Mouse (Mus musculus): ENCODE data around the gene Tanc1.

The Tanc1 gene

DNA sequence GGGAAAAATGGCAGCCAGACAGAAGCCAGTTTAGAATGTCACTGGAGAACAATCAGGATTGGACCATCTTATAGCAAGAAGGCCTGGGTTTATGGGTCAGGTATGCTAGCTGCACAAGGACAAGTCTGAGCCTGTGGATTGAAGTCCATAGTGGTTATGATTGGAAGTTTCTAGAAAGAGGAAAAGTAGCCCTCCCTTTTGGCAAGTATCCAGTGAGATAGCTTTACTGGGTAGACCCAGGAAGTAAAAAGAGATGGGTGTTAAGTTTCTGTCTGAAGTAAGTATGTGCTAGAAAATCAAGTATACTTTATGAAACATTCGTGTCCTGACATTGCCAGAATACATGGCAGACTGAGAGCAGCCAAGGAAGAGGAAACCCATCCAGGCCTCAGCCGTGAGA lies 103.2 kb downstream of the Tanc1 start:
- in situ Hi-C loops (cut with MboI, MseI), result loop anchor here (10.0 kb wide), 1 partner anchor 1290 kb away; no protein-coding TSS in a partner anchor

DNA sequence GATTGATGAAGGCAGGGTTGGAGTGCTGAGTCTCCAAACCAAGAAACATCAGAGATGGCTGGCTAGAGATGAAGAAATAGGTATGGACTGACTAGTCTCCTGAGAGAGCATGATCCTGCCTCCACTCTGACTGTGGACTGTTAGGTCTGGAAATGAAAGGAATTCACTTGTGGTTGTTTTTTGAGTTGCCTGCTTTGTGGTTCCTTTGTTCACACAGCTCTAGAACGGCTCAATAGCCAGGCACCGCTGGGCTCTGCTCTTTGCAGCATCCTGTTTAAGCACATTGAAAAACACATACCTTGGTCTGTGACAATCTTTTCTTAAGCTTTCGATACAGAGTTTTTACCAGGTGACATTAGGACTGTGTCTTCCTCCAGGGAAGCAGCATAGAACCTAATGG lies 104.6 kb downstream of the Tanc1 start:
- in situ Hi-C loops (cut with MboI, MseI), result loop anchor here (10.0 kb wide), 1 partner anchor 1288 kb away; no protein-coding TSS in a partner anchor

DNA sequence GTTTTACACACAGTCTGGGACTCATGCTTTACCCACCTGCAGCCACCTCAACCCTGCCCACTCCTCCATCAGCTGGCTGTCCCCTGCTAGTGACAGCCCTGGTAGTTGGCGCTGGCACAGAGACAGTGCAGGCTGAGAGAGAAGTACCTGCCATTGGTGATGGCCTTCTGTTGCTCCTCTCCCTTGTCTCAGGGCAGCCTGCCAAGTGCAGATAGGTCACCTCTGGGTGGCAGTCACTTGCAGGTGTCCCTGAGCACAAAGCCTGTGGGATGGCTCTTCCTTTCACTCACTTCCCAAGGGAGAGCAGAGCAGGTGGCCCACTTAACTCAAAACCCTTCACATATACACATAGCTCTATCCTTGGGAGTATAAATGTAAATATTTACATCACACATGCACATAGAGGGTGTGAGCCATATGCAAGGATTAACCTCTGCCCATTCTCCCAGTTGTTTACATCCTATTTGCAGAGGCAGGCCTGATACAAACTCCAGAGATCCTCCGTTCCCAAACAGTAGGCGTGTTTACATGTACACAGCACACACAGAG lies 106.0 kb downstream of the Tanc1 start:
- in situ Hi-C loops (cut with MboI, MseI), result loop anchor here (10.0 kb wide), 1 partner anchor 1287 kb away; no protein-coding TSS in a partner anchor

DNA sequence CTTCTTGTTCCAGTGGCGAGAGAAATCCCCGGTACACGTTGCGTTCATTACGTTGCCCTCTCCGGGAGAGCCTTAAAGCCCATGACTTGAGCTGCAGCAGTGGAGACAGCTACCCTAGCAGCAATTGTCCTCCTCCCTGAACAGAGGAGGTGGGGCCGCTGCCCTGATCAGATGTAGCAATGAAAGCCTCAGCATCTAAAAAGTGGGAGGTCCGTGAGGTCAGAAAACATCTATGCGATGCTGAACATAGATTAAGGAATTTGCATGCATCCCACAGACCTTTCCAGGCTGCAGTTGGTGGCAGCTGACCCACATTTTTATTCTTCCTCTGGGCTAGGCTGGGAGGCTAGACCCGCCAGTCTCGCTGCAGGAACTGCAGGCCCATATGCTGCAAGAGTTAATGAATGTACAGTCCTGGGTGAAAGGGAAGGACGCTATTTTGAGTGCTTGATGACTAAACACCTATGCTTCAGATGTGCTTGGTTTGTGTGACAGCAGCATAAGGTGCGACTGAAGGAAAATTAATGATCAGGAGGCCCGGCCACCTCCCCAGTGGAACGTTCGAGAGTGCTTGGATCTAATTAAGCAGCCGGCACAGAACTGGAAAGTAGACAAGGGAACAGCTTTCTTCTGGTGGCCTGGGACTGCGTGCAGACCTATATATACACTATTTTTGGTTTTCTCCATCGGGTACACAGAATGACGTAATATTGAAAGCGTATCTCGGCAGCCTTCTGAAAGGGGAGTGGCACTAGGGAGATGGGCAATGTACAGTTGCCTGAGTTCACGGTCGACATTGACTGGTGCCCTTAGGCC lies 107.0 kb downstream of the Tanc1 start:
- in situ Hi-C loops (cut with MboI, MseI), result loop anchor here (10.0 kb wide), 1 partner anchor 1286 kb away; no protein-coding TSS in a partner anchor

DNA sequence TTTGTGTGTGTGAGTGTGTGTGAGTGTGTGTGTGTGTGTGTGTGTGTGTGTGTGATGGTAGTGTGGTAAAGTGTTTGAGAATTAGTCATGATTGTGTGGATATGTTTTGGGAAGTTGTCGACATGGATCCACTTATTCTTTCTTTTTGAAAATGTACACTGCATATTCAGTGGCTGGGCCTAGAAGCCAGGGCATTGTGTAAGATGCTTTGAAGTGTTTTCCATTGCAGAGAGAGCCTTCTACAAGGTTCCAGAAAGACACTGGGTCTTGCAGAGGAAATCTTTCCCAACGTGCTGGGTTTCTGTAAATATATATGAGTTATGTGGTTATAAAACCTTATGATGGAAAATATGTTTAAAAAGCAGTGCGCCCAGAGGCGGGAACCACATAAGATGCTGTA lies 108.0 kb downstream of the Tanc1 start:
- in situ Hi-C loops (cut with MboI, MseI), result loop anchor here (10.0 kb wide), 2 partner anchors 975 to 1285 kb away; no protein-coding TSS in a partner anchor

DNA sequence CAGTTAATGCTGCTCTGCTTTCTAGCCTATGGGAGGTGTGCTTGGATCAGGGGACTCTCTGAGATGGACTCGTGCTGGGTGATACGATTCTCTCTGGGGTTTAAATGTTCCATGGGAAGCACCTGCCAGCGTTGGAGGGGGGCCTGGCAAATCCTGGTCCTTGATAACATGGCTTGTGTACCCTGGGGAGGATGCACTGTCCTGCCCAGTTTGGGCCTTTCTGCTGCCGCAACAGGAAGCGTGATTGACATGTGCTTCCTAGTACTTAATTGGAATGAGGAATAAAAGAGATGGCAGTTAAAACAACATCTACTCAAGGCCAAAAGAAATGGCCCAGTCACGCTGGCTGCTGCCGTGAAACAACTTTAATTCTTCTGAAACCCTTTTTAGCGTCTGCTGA lies 109.3 kb downstream of the Tanc1 start:
- in situ Hi-C loops (cut with MboI, MseI), result loop anchor here (10.0 kb wide), 1 partner anchor 976 kb away; no protein-coding TSS in a partner anchor

DNA sequence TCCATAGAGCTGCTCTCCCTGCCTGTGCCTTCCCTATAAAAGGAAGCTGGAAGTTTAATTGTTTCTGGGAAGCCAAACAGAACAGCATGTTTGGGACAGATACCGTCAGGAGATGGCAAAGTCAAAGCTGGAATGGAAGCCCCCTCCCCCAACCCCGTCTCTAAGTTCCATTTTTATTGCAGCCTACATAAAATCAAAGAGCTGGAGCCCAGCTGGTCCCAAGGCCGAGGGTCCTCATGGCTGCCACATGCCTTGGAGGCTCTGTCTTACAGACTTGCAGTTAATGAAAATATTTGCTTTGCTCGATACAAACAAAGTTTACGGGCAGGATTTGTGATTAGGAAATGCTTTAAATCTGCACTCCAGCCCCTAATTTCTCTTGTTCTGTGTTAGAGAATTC lies 109.9 kb downstream of the Tanc1 start:
- in situ Hi-C loops (cut with MboI, MseI), result loop anchor here (10.0 kb wide), 1 partner anchor 977 kb away; no protein-coding TSS in a partner anchor

DNA sequence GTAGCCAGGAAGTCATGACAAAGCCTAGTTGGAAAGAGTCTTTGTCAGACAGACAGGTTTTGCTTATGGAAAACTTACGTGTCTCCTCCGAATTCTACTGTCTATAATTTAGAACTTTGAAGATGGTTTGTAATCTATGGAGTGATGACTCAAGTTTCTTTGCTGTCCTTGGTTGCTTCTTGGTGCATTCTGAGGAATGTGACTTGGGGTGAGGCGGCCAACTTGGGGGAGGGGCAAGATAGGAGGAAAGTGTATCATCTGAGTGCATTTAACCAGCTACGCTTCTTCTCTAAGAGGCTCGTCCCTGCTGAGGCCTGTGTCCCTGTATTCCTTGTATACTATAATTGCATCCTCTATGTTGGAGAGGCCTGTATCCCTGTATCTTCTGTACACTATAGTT lies 111.5 kb downstream of the Tanc1 start:
- in situ Hi-C loops (cut with MboI, MseI), result loop anchor here (10.0 kb wide), 1 partner anchor 979 kb away; no protein-coding TSS in a partner anchor

DNA sequence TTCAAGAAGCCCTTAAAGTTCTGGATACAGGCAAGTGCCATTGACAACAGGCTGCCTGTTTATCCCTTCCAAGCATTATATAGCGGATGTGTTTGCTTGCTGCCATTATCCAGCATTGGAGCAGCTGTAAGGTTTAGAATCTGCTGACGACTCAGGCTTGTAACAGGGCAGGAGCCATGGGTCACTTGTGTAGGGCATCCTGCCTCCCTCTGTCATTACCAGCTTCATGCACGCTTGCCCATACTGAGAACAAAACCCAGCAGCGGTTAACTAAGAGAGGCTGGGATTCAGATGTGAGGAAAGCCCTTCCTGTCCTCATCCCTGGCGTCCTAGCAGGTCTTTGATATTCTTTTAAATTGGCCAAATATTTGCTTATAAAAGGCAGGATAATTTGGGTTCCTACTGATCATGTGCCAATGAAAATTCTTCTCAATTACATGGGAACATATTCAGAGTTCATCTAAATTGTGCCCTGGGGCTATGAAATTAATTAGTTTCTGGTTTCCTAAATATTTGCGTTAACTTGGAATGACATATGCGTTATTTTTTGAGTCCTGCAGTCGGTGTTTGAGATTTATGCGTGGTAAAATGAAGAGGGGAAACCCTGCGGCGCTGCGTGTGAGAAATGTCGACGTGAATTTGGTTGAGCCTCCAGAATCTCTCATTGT lies 113.8 kb downstream of the Tanc1 start:
- in situ Hi-C loops (cut with MboI, MseI), result loop anchor here (10.0 kb wide), 1 partner anchor 981 kb away; no protein-coding TSS in a partner anchor

DNA sequence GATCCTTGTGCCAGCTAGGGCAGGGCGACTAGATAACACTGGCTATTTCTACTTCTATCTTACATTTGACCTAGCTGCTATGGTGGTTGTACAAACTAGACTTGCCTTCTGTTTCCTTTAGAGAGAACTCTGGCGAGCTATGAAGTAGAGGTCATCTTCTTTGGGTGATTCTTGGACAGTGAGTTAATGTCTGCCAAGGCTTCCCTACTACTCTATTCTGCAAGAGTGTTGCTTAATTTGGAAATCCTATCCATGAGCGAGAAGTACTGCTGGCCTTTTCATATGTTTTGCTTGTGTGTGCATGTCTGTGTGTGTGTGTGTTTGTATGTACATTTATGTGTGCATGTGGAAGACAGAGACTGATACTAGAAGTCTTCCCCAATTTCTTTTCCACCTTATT lies 120.0 kb downstream of the Tanc1 start:
- in situ Hi-C loops (cut with MboI, MseI), result loop anchor here (5.0 to 10.0 kb wide), 2 partner anchors 185 to 1183 kb away; no protein-coding TSS in a partner anchor

DNA sequence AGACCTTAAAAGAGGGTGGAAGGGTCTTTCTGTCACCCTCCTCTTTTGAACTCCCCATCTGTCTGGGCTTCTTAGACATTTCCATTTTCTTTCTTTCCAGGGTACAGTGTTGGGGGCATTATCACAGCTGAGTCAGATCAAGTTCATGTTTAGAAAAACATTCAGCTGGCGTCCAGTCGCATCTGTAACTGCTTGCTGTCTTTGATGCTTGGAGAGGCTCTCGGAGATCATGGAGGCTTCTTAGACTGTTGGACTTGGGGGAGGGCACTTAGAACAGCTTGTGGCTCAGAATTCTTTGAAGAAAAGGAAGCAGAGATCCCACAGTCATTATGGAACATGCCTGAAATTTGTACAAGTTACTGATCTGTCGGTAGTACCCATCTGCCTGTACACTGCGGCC lies 121.6 kb downstream of the Tanc1 start:
- in situ Hi-C loops (cut with MboI, MseI), result loop anchor here (5.0 to 10.0 kb wide), 2 partner anchors 186 to 1181 kb away; no protein-coding TSS in a partner anchor

DNA sequence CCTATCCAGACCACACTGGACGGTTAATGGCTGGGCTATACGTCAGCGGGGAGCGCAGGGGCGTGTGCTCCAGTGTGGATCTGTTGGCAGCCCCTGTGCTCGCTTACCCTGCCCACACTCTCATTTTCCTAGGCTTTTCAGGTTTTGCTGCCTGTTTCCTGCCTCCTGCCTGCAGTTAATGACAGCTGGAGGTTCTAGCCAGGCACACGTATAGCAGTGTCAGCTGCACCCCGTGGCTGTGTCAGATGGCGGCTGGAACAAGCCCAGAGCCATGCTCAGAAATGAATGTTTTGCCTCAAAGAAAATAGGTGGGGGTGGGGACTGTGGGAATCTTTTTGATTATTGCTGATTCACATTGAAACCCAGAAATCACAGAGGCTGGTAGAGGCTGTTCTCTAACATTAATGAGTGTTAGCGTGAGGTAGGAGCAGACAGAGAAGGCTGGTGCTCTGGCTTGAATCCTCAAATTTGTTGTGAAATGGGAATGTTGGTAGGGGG lies 124.6 kb downstream of the Tanc1 start:
- in situ Hi-C loops (cut with MboI, MseI), result loop anchor here (10.0 kb wide), 1 partner anchor 1178 kb away; no protein-coding TSS in a partner anchor

DNA sequence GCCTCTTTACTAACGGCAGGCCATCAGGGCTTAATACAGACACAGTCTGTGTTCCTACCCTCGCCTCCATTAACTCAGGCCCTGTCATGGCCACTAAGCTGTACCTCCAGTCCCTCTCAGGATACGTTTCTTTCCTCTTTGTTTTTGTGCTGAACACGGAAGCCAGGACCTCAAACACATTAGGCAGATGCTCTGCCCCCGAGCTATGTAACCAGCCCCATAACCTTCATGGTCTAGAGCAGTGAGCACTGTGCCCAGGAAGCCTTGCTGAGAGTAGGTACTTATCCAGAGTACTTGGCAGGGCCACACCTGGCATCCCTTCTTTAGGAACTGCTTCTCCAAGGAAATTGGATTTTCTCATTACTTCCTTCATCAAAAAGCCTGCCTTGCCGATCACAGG lies 125.5 kb downstream of the Tanc1 start:
- in situ Hi-C loops (cut with MboI, MseI), result loop anchor here (10.0 kb wide), 1 partner anchor 1177 kb away; no protein-coding TSS in a partner anchor

DNA sequence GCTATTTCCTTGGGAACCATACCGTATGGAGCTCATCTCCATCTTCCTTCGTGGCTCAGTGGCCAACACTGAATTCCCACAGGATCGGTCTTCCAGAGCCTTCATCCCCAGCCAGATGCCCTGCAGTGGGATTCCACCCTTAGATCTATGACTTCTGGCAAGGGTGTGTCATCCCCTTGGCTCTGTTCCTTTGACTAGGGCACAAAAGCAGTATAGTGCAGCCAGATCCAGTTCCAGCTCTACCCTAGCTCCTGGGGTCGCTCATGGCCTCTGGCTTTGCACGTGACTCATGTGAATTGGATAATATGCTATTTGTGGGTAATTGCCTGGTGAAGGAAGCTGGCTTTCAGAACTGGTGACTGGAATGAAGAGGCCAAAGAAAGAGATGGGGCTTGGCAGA lies 126.5 kb downstream of the Tanc1 start:
- in situ Hi-C loops (cut with MboI, MseI), result loop anchor here (10.0 kb wide), 1 partner anchor 1176 kb away; no protein-coding TSS in a partner anchor

DNA sequence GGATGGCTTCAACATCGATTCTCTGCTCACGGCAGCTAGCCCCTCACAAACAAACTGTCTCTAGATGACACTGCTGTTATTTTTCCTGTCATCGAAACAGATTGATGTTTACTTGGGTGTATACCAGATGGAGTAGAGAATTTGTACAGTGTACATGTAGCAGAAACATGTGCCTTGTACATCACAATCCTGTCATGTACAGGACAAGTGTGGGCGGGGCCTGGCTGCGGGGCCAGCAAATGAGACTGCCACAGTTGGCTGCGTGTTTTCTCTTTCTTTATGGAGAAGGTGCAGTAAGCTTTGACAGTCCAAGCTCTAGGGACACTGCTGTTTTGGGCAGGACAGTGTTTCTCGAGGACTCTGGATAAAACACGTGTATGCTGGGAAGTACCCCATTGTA lies 127.2 kb downstream of the Tanc1 start:
- in situ Hi-C loops (cut with MboI, MseI), result loop anchor here (10.0 kb wide), 1 partner anchor 1176 kb away; no protein-coding TSS in a partner anchor

DNA sequence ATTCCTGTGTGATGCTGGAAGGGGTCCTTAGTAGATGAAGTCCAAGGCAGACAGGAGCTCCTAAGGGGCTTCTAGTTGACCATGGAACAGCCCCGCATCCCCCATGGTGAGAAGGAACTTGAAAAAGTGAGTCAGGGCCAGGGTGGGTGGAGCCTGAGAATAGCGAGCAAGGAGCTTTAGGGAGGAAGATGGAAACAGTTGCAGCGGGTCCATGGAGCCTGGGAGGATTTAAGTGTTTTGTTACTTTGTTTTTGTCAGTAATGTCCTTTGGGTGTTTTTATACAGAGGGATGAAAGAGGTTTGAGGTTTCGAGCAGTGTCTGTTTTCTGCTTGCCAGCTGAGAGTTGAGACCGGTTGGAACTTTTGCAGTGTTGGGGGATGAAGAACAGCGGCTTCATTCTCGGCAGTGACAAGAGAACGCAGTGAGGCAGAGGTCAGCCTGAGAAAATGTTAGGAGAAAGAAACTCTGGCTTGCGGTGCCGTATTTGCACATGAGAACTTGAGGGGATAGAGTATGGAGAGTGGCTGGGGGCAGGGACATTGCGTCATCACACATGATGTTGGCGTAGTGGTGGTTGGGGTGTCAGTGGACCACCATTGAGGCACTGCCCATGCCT lies 130.8 kb downstream of the Tanc1 start:
- in situ Hi-C loops (cut with MboI, MseI), result no loop called here

DNA sequence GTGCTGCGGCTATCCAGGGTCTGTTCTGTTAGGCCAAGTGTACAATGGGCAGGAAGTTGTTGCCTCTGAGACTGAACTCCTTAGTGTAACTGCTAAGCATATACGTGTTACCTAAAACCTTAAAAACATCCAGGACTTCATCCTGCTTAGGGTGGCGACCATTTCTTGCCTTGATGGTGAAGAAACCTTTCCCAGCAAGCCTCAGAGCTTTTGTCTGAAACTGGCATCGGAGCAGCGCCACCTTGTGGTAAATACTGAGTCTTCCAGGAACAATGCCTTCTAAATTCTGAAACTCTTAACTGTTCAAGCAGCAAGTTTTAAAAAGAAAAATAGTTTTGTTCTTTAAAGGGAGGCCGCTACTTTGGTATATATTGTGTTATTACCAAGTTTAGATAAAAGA lies 133.6 kb downstream of the Tanc1 start:
- in situ Hi-C loops (cut with MboI, MseI), result no loop called here

DNA sequence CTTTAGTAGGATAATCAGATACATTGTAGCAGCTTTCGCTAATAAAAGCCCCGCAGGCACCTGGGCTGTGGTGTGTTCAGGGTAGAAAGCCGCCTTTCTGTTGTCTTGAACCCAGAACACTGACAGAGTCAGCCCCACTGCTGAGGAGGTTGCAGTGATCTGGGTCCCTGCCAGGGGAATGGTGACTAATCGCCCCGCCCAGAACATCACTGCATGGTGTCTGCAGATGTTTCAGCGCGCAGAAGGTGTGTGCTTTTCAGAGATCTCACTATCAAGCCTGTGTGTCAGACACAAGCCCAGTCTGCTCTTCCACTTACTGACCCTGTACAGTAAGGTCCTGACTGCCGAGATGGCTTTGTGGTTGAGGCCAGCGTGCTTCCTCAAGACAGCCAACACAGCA lies 134.2 kb downstream of the Tanc1 start:
- in situ Hi-C loops (cut with MboI, MseI), result no loop called here

DNA sequence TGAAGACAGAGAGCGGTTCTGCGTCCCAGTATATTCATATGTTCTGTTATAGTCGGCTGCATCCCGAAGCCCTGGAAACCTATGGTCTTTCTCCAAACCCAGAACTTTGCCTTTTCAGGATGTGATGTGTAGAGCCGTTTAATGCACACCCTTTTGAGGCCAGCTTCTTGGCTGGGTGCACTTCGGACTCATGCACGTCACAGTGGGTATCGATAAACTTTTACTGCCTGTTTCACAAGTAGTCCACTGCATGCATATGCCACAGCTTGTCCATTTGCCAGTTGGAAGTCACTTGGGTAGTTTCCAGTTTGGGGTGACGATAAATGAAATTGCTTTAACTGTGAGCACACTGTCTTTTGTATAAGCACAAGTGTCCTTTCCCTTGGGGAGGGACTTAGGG lies 135.9 kb downstream of the Tanc1 start:
- in situ Hi-C loops (cut with MboI, MseI), result no loop called here

DNA sequence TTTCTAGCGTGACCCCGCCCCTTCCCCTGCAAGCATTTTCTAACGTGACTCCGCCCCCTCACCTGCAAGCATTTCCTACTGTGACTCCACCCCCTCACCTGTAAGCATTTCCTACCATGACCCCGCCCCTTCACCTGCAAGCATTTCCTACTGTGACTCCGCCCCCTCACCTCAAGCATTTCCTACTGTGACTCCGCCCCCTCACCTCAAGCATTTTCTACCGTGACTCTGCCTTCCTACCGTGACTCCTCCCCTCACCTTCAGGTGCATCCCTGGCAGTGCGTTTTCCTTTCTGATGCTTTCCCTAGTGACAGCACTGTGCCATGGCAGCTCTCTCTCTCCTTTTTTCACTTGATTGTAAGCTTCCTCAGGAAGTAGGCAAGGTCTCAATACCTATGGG lies 137.5 kb downstream of the Tanc1 start:
- in situ Hi-C loops (cut with MboI, MseI), result no loop called here

DNA sequence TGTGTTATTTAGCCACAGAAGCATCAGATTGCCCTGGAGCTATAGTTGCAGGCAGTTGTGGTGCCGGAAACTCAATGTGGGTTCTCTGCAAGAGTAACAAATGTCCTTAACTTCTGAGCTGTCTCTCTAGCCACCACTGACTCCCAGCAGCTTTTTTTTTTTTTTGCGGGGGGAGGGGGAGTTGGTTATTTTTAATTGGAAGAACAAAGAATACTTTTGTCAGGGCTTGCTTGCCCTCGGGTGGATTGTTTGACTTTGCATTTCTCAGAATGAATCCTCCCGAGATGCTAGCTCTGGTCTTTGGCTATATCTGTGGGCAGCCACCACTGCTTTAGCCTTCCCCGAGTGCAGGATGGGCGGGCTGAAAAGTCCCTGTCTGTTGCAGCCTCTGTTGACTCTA lies 139.3 kb downstream of the Tanc1 start:
- in situ Hi-C loops (cut with MboI, MseI), result no loop called here

Data from regulatory T cell (primary cell).